Mouse (Mus musculus) hindbrain, embryonic 10.5 days (tissue): ENCODE results near the gene Tcf25. TPM values are rescaled to one million over a fixed set of nuclear protein-coding genes. Genes with fewer than 3 reads are reported as not detected.
"Not testable (repeated sequence)": the region's sequence is repeated elsewhere in the genome, so short reads cannot be mapped to it uniquely, and the experiment has no call there.

Source experiments
- DNase-seq: peaks from one replicate; pipeline ENCODE4 v3.0.0-alpha.2; 2017; ENCODE audit warnings: low spot score
- H3K27ac ChIP-seq: fragments of 300-500 bp; sonication (generic); 2 replicates; pipeline ENCODE4 v1.5.1; 2016; ENCODE audit warnings: mild to moderate bottlenecking, moderate library complexity
- H3K27me3 ChIP-seq: fragments of 300-500 bp; sonication (generic); 2 replicates; pipeline ENCODE4 v1.6.1; 2016; ENCODE audit warnings: mild to moderate bottlenecking; ENCODE audit not compliant: poor library complexity, insufficient read depth, severe bottlenecking
- H3K36me3 ChIP-seq: fragments of 300-500 bp; sonication (generic); 2 replicates; pipeline ENCODE4 v1.6.1; 2016; ENCODE audit warnings: mild to moderate bottlenecking, moderate library complexity
- H3K4me1 ChIP-seq: fragments of 300-500 bp; sonication (generic); replicated peaks from 2 replicates; pipeline ENCODE4 v1.6.1; 2016; ENCODE audit warnings: mild to moderate bottlenecking
- H3K4me3 ChIP-seq: fragments of 300-500 bp; sonication (generic); 2 replicates; pipeline ENCODE4 v1.5.1; 2016; ENCODE audit warnings: mild to moderate bottlenecking, moderate library complexity
- H3K9me3 ChIP-seq: fragments of 300-500 bp; sonication (generic); 2 replicates; pipeline ENCODE4 v1.6.1; 2016; ENCODE audit warnings: mild to moderate bottlenecking, moderate library complexity
- WGBS: fragments of 180-500 bp; shearing (Covaris S2); methylation state at CpG from one replicate; pipeline ENCODE4 v1.1.7; 2016; 5-methylcytosine and 5-hydroxymethylcytosine counted together
- polyA plus RNA-seq: library from polyadenylated mRNA; unstranded; fragments of >200 nt; fragmentation: Nextera tagmentation; extraction: Ambion mirVana; gene quantifications from 2 replicates; pipeline ENCODE4 v1.2.1, GENCODE M21; 2016

The Tcf25 gene
- polyA plus RNA-seq, 1 experiment from 2014 or later, result 169 TPM

DNA sequence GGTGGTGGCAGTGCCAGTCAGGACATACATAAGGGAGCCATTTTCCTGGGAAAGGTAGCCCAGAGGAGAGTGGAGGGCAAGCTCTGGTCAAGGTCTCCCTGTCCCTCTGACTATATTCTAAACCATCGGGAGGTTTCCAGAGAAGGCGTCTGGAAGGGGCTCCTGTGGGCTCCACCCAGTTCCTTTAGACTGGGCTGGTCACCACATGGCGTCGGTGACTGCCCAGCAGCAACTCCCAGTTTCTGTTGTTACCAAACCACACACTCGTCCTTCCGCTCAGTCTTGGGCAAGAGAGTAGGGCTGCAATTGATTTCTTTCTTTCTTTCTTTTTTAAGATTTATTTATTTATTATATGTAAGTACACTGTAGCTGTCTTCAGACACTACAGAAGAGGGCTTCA is 70.6 kb downstream of the Tcf25 start:
- Histone ChIP-seq H3K27ac (no peak overlapping the region), H3K27me3 (no peaks in the 10 kb centered on the region), H3K9me3 (no peaks in the 10 kb centered on the region), H3K36me3 (peaks cover 13% of the 10 kb centered on the region), H3K4me3 (peak overlapping the region; percentile 76; the same call in 1 of the 2 replicates), H3K4me1 (peaks cover 20% of the 10 kb centered on the region)
- no peak for DNase-seq
- WGBS, result 88% methylated on average over 6 of the region's 6 CpGs

DNA sequence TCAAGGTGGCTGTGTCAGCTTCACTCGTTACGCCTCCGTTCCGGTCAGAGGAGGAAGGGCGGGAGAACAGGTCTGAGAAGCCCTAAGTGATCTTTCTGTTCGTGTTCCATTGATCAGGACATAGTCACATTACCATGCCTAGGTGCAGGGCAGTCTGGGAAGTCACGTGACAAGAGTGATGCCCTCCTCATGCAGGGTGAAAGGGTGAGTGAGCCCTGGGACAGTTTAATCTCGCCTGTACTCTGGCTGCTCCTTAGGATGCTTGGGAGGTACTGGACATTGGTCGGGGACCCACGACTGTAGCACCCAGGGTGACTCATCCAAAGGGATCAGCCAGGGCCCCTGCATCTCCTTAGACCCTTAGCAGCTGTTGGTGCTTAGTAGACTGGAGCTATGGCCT is 72.4 kb downstream of the Tcf25 start:
- H3K36me3 ChIP-seq, result peaks cover 26% of the 10 kb centered on the region
- no peaks in the 10 kb centered on the region for H3K27me3 ChIP-seq
- no peak overlapping the region for H3K27ac ChIP-seq
- peaks cover 20% of the 10 kb centered on the region for H3K4me1 ChIP-seq
- no peak for DNase-seq
- WGBS, result 88% methylated on average over 10 of the region's 10 CpGs
- no peak overlapping the region for H3K4me3 ChIP-seq
- no peaks in the 10 kb centered on the region for H3K9me3 ChIP-seq

DNA sequence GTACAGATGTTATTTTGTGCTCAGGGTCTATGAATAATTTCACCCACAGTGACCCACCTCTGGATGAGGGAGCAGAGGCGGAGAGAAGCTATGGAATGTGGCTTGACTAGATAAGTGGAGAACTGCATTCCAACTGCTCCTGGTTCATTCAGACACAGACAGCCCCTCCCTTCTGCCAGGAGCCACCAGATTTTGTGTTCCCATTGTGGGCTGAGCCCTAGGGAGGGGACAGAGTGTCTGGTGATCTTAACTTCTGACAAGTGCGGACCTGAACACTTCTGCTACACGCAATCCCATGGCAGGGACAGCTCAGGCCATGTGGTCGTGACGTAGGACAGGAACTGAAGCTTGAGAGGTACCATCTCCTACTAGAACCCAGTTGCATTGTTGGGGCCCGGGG is 73.2 kb downstream of the Tcf25 start:
- no peak for DNase-seq
- no peak overlapping the region for H3K4me3 ChIP-seq
- H3K27ac ChIP-seq, result no peak overlapping the region
- H3K36me3 ChIP-seq, result peaks cover 34% of the 10 kb centered on the region
- H3K27me3 ChIP-seq, result no peaks in the 10 kb centered on the region
- 91% methylated on average over 6 of the region's 6 CpGs for WGBS
- H3K4me1 ChIP-seq, result peaks cover 20% of the 10 kb centered on the region
- H3K9me3 ChIP-seq, result no peaks in the 10 kb centered on the region

DNA sequence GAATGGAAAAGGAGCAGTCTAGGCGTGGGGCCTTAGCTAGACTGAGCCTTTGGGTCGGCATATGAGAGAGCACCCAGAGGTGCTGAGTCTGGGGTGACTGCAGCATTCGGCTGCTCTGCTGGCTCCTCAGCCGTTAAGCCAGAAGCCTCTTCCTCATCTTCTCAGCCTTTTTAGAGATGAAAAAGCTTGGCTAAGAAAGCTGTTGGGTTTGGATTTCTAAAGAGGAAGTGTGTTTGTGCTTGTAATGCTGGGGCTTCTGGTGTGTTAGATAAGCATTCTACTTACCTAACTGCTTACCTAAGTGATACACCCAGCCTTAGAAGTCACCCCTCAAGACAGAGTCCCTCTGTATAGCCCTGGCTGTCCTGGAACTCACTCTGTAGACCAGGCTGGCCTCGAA is 77.2 kb downstream of the Tcf25 start:
- Histone ChIP-seq H3K36me3 (peaks cover 72% of the 10 kb centered on the region), H3K4me3 (no peak overlapping the region), H3K27me3 (no peaks in the 10 kb centered on the region), H3K9me3 (no peaks in the 10 kb centered on the region), H3K27ac (no peak overlapping the region), H3K4me1 (0 out of 2 replicates have a peak, but pooled peaks cover 3% of the 10 kb centered on the region)
- no peak for DNase-seq
- WGBS, result 93% methylated on average over 5 of the region's 5 CpGs

DNA sequence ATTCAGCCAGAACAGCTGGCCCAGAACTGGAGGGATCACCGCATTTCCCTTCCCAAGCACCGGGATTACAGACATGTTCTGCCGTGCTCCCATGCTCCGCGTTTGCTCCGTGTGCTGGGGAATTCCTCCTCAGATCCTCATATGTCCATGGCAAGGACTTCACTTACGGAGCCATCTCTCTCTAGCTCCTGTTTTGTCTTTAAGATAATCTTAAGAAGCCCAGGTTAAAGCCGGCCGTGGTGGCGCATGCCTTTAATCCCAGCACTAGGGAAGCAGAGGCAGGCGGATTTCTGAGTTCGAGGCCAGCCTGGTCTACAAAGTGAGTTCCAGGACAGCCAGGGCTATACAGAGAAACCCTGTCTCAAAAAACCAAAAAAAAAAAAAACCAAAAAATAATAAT is 78.2 kb downstream of the Tcf25 start:
- not testable (repeated sequence) for H3K9me3 ChIP-seq, DNase-seq, H3K4me1 ChIP-seq, H3K27me3 ChIP-seq, H3K27ac ChIP-seq, H3K4me3 ChIP-seq
- 95% methylated on average over 12 of the region's 12 CpGs for WGBS
- peaks cover 76% of the 10 kb centered on the region for H3K36me3 ChIP-seq

DNA sequence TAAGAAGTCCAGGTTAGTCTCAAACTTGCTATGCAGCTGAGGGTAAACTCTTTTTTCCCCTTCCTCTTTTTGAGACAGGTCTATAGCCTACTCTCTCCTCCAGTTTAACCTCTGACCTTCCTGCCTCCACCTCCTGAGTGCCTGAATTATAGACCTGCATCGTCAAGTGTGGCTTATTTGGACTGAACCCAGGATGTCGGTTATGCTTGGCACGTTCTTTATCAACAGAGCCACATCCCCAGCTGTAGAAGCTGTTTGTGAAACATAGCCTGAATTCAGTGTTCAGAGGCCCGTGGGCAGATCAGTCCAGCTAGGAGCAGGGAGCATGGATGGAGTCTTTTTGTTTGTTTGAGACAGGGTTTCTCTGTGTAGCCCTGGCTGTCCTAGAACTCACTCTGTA is 78.6 kb downstream of the Tcf25 start:
- H3K36me3 ChIP-seq, result peaks cover 80% of the 10 kb centered on the region
- no peaks in the 10 kb centered on the region for H3K4me1 ChIP-seq
- H3K27ac ChIP-seq, result no peak overlapping the region
- H3K4me3 ChIP-seq, result no peak overlapping the region
- DNase-seq, result no peak
- 93% methylated on average over 4 of the region's 4 CpGs for WGBS
- H3K27me3 ChIP-seq, result no peaks in the 10 kb centered on the region
- no peaks in the 10 kb centered on the region for H3K9me3 ChIP-seq

DNA sequence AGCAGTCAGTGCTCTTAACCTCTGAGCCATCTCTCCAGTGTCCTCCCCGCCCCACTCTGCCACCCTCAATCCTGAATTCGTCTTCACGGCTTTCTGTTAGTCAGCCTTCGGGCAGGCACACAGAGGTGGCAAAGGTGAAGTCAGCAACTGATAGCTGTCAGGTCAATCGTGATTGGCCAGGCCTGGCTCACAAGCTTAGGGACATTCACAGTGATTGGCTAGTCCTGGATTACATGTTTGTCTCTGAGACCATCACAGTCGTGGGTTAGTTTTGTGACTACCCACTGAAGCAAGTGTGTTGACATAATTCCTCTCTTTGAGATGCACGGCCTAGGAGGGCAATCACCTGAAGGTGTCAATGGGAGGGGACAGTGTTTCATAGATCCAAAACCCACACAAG is 79.7 kb downstream of the Tcf25 start:
- Histone ChIP-seq H3K4me3 (no peak overlapping the region), H3K4me1 (no peaks in the 10 kb centered on the region), H3K27me3 (no peaks in the 10 kb centered on the region), H3K36me3 (peaks cover 89% of the 10 kb centered on the region), H3K27ac (no peak overlapping the region), H3K9me3 (no peaks in the 10 kb centered on the region)
- 83% methylated on average over 7 of the region's 7 CpGs for WGBS
- no peak for DNase-seq

Other genes with a start within 250 kb of the Tcf25 start
- gene Sult5a1, start 215.4 kb upstream of the Tcf25 start, polyA plus RNA-seq, result 4.3 and 5.8 TPM in 2 replicates
- 3.2 and 4.9 TPM in 2 replicates for gene Dpep1, start 187.5 kb upstream of the Tcf25 start, polyA plus RNA-seq
- gene Chmp1a, start 161.0 kb upstream of the Tcf25 start, polyA plus RNA-seq, result 142 and 158 TPM in 2 replicates
- gene Spata33, start 160.9 kb upstream of the Tcf25 start, polyA plus RNA-seq, result 5.3 and 5.7 TPM in 2 replicates
- 36.7 and 37.2 TPM in 2 replicates for gene Cdk10, start 148.9 kb upstream of the Tcf25 start, polyA plus RNA-seq
- gene Spata2l, start 137.5 kb upstream of the Tcf25 start, polyA plus RNA-seq, result 2.3 and 3.3 TPM in 2 replicates
- 30.6 and 36.0 TPM in 2 replicates for gene Zfp276, start 119.6 kb upstream of the Tcf25 start, polyA plus RNA-seq
- 26.8 and 31.7 TPM in 2 replicates for gene Vps9d1, start 119.4 kb upstream of the Tcf25 start, polyA plus RNA-seq
- 35.3 and 40.9 TPM in 2 replicates for gene Fanca, start 55.2 kb upstream of the Tcf25 start, polyA plus RNA-seq
- 10.8 and 19.5 TPM in 2 replicates for gene Spire2, start 41.0 kb upstream of the Tcf25 start, polyA plus RNA-seq
- gene Mc1r, start 33.4 kb downstream of the Tcf25 start, polyA plus RNA-seq, result 0.05 and 0.21 TPM in 2 replicates
- gene Tubb3, start 37.7 kb downstream of the Tcf25 start, polyA plus RNA-seq, result 560 and 909 TPM in 2 replicates
- 40.9 and 42.3 TPM in 2 replicates for gene Def8, start 49.8 kb downstream of the Tcf25 start, polyA plus RNA-seq
- gene Afg3l1, start 104.2 kb downstream of the Tcf25 start, polyA plus RNA-seq, result 54.9 and 55.3 TPM in 2 replicates
- gene Dbndd1, start 141.7 kb downstream of the Tcf25 start, polyA plus RNA-seq, result 19.4 and 38.1 TPM in 2 replicates
- gene Gas8, start 145.1 kb downstream of the Tcf25 start, polyA plus RNA-seq, result 41.9 and 43.1 TPM in 2 replicates